Mouse (Mus musculus) cortical plate, adult 2 months (tissue): ENCODE data around the gene Trmt1l. TPM values are rescaled to one million over a fixed set of nuclear protein-coding genes. Genes with fewer than 3 reads are reported as not detected.
"Not testable (repeated sequence)": the region's sequence is repeated elsewhere in the genome, so short reads cannot be mapped to it uniquely, and the experiment has no call there.

Source experiments
- H3K27ac ChIP-seq: fragments of 200-500 bp; 2 replicates; pipeline ENCODE4 v1.5.1; 2012; ENCODE audit warnings: low read length, control low read depth, inconsistent platforms; ENCODE audit not compliant: insufficient read depth
- H3K4me1 ChIP-seq: fragments of 200-500 bp; 2 replicates; pipeline ENCODE4 v1.6.1; 2011; ENCODE audit warnings: low read length; ENCODE audit not compliant: control insufficient read depth, insufficient read depth
- H3K4me3 ChIP-seq: fragments of 200-500 bp; 2 replicates; pipeline ENCODE4 v1.5.1; 2011; ENCODE audit warnings: mild to moderate bottlenecking, low read length, control low read depth; ENCODE audit not compliant: insufficient read depth
- CTCF ChIP-seq: fragments of 200-500 bp; IDR thresholded peaks from 2 replicates; pipeline ENCODE4 v1.5.1; 2011; ENCODE audit warnings: mild to moderate bottlenecking, control low read depth, low read length; ENCODE audit not compliant: insufficient read depth; ENCODE audit errors: extremely low read depth
- POLR2A ChIP-seq: fragments of 200-500 bp; IDR thresholded peaks from 2 replicates; pipeline ENCODE4 v1.6.1; 2011; ENCODE audit warnings: mild to moderate bottlenecking, low read length, control low read depth; ENCODE audit not compliant: insufficient read depth; ENCODE audit errors: extremely low read depth
- polyA plus RNA-seq: library from polyadenylated mRNA; depleted of rRNA; stranded (reverse); fragments of >200 nt; gene quantifications from 2 replicates; pipeline ENCODE4 v1.2.3, GENCODE M21; 2012

Gene Trmt1l
- polyA plus RNA-seq, 1 experiment: 31.3 TPM

GRCm38 (mm10) chr1:151451946-151452345 is 23.6 kb downstream of the Trmt1l start:
- H3K4me1 ChIP-seq: no peaks in the 10 kb centered on the region
- no peak overlapping the region for H3K27ac ChIP-seq
- TF ChIP-seq POLR2A (no peak), CTCF (no peak)
- no peak overlapping the region for H3K4me3 ChIP-seq

- H3K4me1 ChIP-seq: no peaks in the 10 kb centered on the region
- H3K4me3 ChIP-seq: no peak overlapping the region
- TF ChIP-seq POLR2A (no peak), CTCF (no peak)
- H3K27ac ChIP-seq: no peak overlapping the region
Measured at GRCm38 (mm10) chr1:151457087-151457486, 28.7 kb downstream of the Trmt1l start.

GRCm38 (mm10) chr1:151461265-151461664 is 32.9 kb downstream of the Trmt1l start:
- H3K4me1 ChIP-seq: no peaks in the 10 kb centered on the region
- TF ChIP-seq POLR2A: no peak
- peak; percentile 31; the same call in 1 of the 2 replicates for TF ChIP-seq CTCF

GRCm38 (mm10) chr1:151464914-151465313 is 36.6 kb downstream of the Trmt1l start:
- no peak for TF ChIP-seq POLR2A
- TF ChIP-seq CTCF: no peak
- Histone ChIP-seq H3K27ac (no peak overlapping the region), H3K4me3 (no peak overlapping the region), H3K4me1 (no peaks in the 10 kb centered on the region)

More at GRCm38 (mm10) chr1:151461265-151461664, 32.9 kb downstream of the Trmt1l start:
- no peak overlapping the region for H3K4me3 ChIP-seq
- H3K27ac ChIP-seq: no peak overlapping the region

GRCm38 (mm10) chr1:151466571-151466970 is 38.2 kb downstream of the Trmt1l start:
- no peaks in the 10 kb centered on the region for H3K4me1 ChIP-seq
- TF ChIP-seq POLR2A (no peak), CTCF (no peak)

GRCm38 (mm10) chr1:151471429-151471828 is 43.1 kb downstream of the Trmt1l start:
- no peak for TF ChIP-seq POLR2A
- Histone ChIP-seq H3K4me1 (no peaks in the 10 kb centered on the region), H3K4me3 (no peak overlapping the region), H3K27ac (no peak overlapping the region)

More at GRCm38 (mm10) chr1:151466571-151466970, 38.2 kb downstream of the Trmt1l start:
- Histone ChIP-seq H3K4me3 (no peak overlapping the region), H3K27ac (no peak overlapping the region)

GRCm38 (mm10) chr1:151472386-151472785 is 44.0 kb downstream of the Trmt1l start:
- not testable (repeated sequence) for H3K4me1 ChIP-seq, H3K4me3 ChIP-seq, H3K27ac ChIP-seq

GRCm38 (mm10) chr1:151482497-151482896 is 54.2 kb downstream of the Trmt1l start:
- Histone ChIP-seq H3K27ac (no peak overlapping the region), H3K4me3 (no peak overlapping the region), H3K4me1 (no peaks in the 10 kb centered on the region; the same call in none of the 2 replicates)
- TF ChIP-seq CTCF (no peak), POLR2A (no peak)

GRCm38 (mm10) chr1:151483568-151483967 is 55.2 kb downstream of the Trmt1l start:
- no peaks in the 10 kb centered on the region; the same call in none of the 2 replicates for H3K4me1 ChIP-seq
- no peak for TF ChIP-seq POLR2A
- TF ChIP-seq CTCF: peak; percentile 47
- no peak overlapping the region for H3K4me3 ChIP-seq
- no peak overlapping the region for H3K27ac ChIP-seq

GRCm38 (mm10) chr1:151484754-151485153 is 56.4 kb downstream of the Trmt1l start:
- Histone ChIP-seq H3K4me3 (no peak overlapping the region), H3K27ac (no peak overlapping the region), H3K4me1 (no peaks in the 10 kb centered on the region; the same call in 1 of the 2 replicates)
- TF ChIP-seq CTCF (no peak), POLR2A (no peak)

GRCm38 (mm10) chr1:151489806-151490205 is 61.5 kb downstream of the Trmt1l start:
- TF ChIP-seq POLR2A (no peak), CTCF (no peak)
- Histone ChIP-seq H3K4me3 (no peak overlapping the region), H3K27ac (no peak overlapping the region), H3K4me1 (no peaks in the 10 kb centered on the region)
